8 mouse cellular contexts compared by ENCODE assay signal in genomic region chr4:101508431-101508830, GRCm38 (mm10). TPM values are rescaled to one million over a fixed set of nuclear protein-coding genes. Genes with fewer than 3 reads are reported as not detected.
DNase-seq lines count a peak whose midpoint lies in the region; ATAC-seq and TF ChIP-seq lines count a peak whose summit lies in the region.

No protein-coding gene starts in this region.

- H3K9me3 ChIP-seq in kidney, embryonic 15.5 days (replicated peaks), result no peaks in the 10 kb centered on the region
- no peaks in the 10 kb centered on the region for H3K9me3 ChIP-seq in hindbrain, embryonic 11.5 days (ENCODE audit: control insufficient read depth, low read length)
- no peaks in the 10 kb centered on the region for H3K9me3 ChIP-seq in midbrain, embryonic 13.5 days

- peak overlapping the region; percentile 87 for H3K4me2 ChIP-seq in kidney, embryonic 15.5 days
- peak overlapping the region; percentile 83 for H3K4me2 ChIP-seq in hindbrain, embryonic 11.5 days (replicated peaks; ENCODE audit: low read depth, low read length)
- H3K4me2 ChIP-seq in midbrain, embryonic 13.5 days (replicated peaks), result peak overlapping the region; percentile 94

- TF ChIP-seq CTCF in brain, embryonic 14.5 days (IDR thresholded peaks at IDR 0.05; ENCODE audit: borderline replicate concordance, extremely low read depth, insufficient read depth, insufficient read length), result no peak

- H3K9ac ChIP-seq in kidney, embryonic 15.5 days, result peak overlapping the region; percentile 38; the same call in 1 of the 2 replicates
- peak overlapping the region; percentile 47; the same call in 1 of the 2 replicates for H3K9ac ChIP-seq in hindbrain, embryonic 11.5 days (ENCODE audit: low read depth, low read length)
- H3K9ac ChIP-seq in midbrain, embryonic 13.5 days (replicated peaks), result peak overlapping the region; percentile 74

- WGBS in kidney, embryonic 15.5 days, result 3% methylated on average over 10 of the region's 10 CpGs
- 5% methylated on average over 10 of the region's 10 CpGs for WGBS in hindbrain, embryonic 11.5 days
- WGBS in midbrain, embryonic 13.5 days, result 3% methylated on average over 10 of the region's 10 CpGs

- H3K4me1 ChIP-seq in kidney, embryonic 15.5 days, result peaks cover 13% of the 10 kb centered on the region
- peaks cover 2% of the 10 kb centered on the region; the same call in 1 of the 2 replicates for H3K4me1 ChIP-seq in hindbrain, embryonic 11.5 days (replicated peaks; ENCODE audit: control insufficient read depth, insufficient read depth, low read length)
- peaks cover 15% of the 10 kb centered on the region for H3K4me1 ChIP-seq in midbrain, embryonic 13.5 days (replicated peaks)

- H3K36me3 ChIP-seq in kidney, embryonic 15.5 days, result no peaks in the 10 kb centered on the region
- H3K36me3 ChIP-seq in hindbrain, embryonic 11.5 days (ENCODE audit: control insufficient read depth, insufficient read depth, low read length), result no peaks in the 10 kb centered on the region
- H3K36me3 ChIP-seq in midbrain, embryonic 13.5 days, result no peaks in the 10 kb centered on the region

- DNase-seq in kidney, postnatal 10 days, result no peak
- peak; percentile 37 for DNase-seq in brain, embryonic 14.5 days (ENCODE audit: low read depth)
- DNase-seq in hindbrain, embryonic 11.5 days (ENCODE audit: low spot score), result peak; percentile 34
- DNase-seq in ovary, postnatal 36 days (ENCODE audit: low spot score), result no peak
- DNase-seq in MN1 (ENCODE audit: low spot score), result no peak

- H3K27me3 ChIP-seq in kidney, embryonic 15.5 days, result peaks cover 17% of the 10 kb centered on the region
- H3K27me3 ChIP-seq in hindbrain, embryonic 11.5 days (ENCODE audit: control insufficient read depth, insufficient read depth, low read length), result no peaks in the 10 kb centered on the region
- no peaks in the 10 kb centered on the region for H3K27me3 ChIP-seq in midbrain, embryonic 13.5 days

- no peak for ATAC-seq in kidney, embryonic 15.5 days (replicated peaks; ENCODE audit: low FRiP score)
- peak; percentile 15; the same call in 1 of the 2 replicates for ATAC-seq in hindbrain, embryonic 11.5 days (ENCODE audit: low FRiP score)
- 0 out of 2 replicates have a peak, but pooled peaks have one; percentile 22 for ATAC-seq in midbrain, embryonic 13.5 days
- ATAC-seq in activated CD4-positive, CD25-positive, alpha-beta regulatory T cell, adult 4 months, result no peak

- H3K4me3 ChIP-seq in kidney, embryonic 15.5 days (replicated peaks), result peak overlapping the region; percentile 44
- peak overlapping the region; percentile 37 for H3K4me3 ChIP-seq in hindbrain, embryonic 11.5 days (ENCODE audit: low read depth, low read length)
- H3K4me3 ChIP-seq in midbrain, embryonic 13.5 days (replicated peaks), result peak overlapping the region; percentile 54

- TF ChIP-seq POLR2A in brain, embryonic 14.5 days (IDR thresholded peaks at IDR 0.05; ENCODE audit: borderline replicate concordance, extremely low read depth, insufficient read depth, insufficient read length, poor library complexity, severe bottlenecking), result no peak

- H3K27ac ChIP-seq in kidney, embryonic 15.5 days, result no peak overlapping the region
- no peak overlapping the region for H3K27ac ChIP-seq in hindbrain, embryonic 11.5 days (ENCODE audit: low read depth, low read length)
- H3K27ac ChIP-seq in midbrain, embryonic 13.5 days, result peak overlapping the region; percentile 60

RNA-seq across cellular contexts. Expression of gene Dnajc6, which starts 12.0 kb away (rescaled TPM):
- polyA plus RNA-seq in kidney, embryonic 15.5 days (2015; fragmentation: Nextera tagmentation; extraction: Ambion mirVana), result 1.0 and 1.2 TPM in 2 replicates
- polyA plus RNA-seq in brain, embryonic 14.5 days (2012; rRNA removed), result 37.1 and 56.5 TPM in 2 replicates
- 6.0 and 6.9 TPM in 2 replicates for polyA plus RNA-seq in hindbrain, embryonic 11.5 days (2014; fragmentation: Nextera tagmentation; extraction: Ambion mirVana)
- 23.9 and 24.8 TPM in 2 replicates for polyA plus RNA-seq in midbrain, embryonic 13.5 days (2015; fragmentation: Nextera tagmentation; extraction: Ambion mirVana)
- polyA plus RNA-seq in activated CD4-positive, CD25-positive, alpha-beta regulatory T cell, adult 4 months (2017; shearing (Covaris generic)), result 1 to 10 TPM; 1.8 to 1.9 TPM

Comparison
In these comparisons a context has a peak if more than half of its experiments do, and no peak if none do; other contexts are left out.
1. ATAC-seq: peak in hindbrain, embryonic 11.5 days (single experiment) and midbrain, embryonic 13.5 days (single experiment); none in kidney, embryonic 15.5 days (single experiment) and activated CD4-positive, CD25-positive, alpha-beta regulatory T cell, adult 4 months (single experiment).
2. DNase-seq: peak in brain, embryonic 14.5 days (single experiment) and hindbrain, embryonic 11.5 days (single experiment); none in kidney, postnatal 10 days (single experiment), ovary, postnatal 36 days (single experiment) and MN1 (single experiment).
3. Peak in every context shown above with its lines, with median percentiles within 50 percentile points of each other: H3K4me2 ChIP-seq, H3K4me3 ChIP-seq and H3K9ac ChIP-seq.